Mouse (Mus musculus) embryonic facial prominence, embryonic 12.5 days (tissue): Measurements from ENCODE around the gene Kif6. TPM values are rescaled to one million over a fixed set of nuclear protein-coding genes. Genes with fewer than 3 reads are reported as not detected.

Experiments used
- ATAC-seq: fragments of 200-750 bp; cut with Nextera tagmentation; 2 replicates; pipeline ENCODE4 v1.8.0; 2017; ENCODE audit not compliant: insufficient number of reproducible peaks, insufficient read depth, low FRiP score, low TSS enrichment
- H3K27ac ChIP-seq: fragments of 300-500 bp; sonication (generic); 2 replicates; pipeline ENCODE4 v1.5.1; 2016; ENCODE audit warnings: mild to moderate bottlenecking
- H3K27me3 ChIP-seq: fragments of 300-500 bp; sonication (generic); 2 replicates; pipeline ENCODE4 v1.6.1; 2016; ENCODE audit warnings: mild to moderate bottlenecking, moderate library complexity
- H3K36me3 ChIP-seq: fragments of 300-500 bp; sonication (generic); 2 replicates; pipeline ENCODE4 v1.6.1; 2016; ENCODE audit warnings: mild to moderate bottlenecking
- H3K4me1 ChIP-seq: fragments of 300-500 bp; sonication (generic); 2 replicates; pipeline ENCODE4 v1.6.1; 2016
- H3K4me2 ChIP-seq: fragments of 300-500 bp; sonication (generic); replicated peaks from 2 replicates; pipeline ENCODE4 v1.6.1; 2016; ENCODE audit warnings: mild to moderate bottlenecking, moderate library complexity
- H3K4me3 ChIP-seq: fragments of 300-500 bp; sonication (generic); 2 replicates; pipeline ENCODE4 v1.5.1; 2016; ENCODE audit warnings: mild to moderate bottlenecking
- H3K9ac ChIP-seq: fragments of 300-500 bp; sonication (generic); 2 replicates; pipeline ENCODE4 v1.6.1; 2016; ENCODE audit warnings: mild to moderate bottlenecking, moderate library complexity
- H3K9me3 ChIP-seq: fragments of 300-500 bp; sonication (generic); 2 replicates; pipeline ENCODE4 v1.6.1; 2016; ENCODE audit warnings: mild to moderate bottlenecking, moderate library complexity
- WGBS: fragments of 180-500 bp; shearing (Covaris S2); methylation state at CpG from one replicate; pipeline ENCODE4 v1.1.7; 2016; 5-methylcytosine and 5-hydroxymethylcytosine counted together
- polyA plus RNA-seq: library from polyadenylated mRNA; unstranded; fragments of >200 nt; fragmentation: Nextera tagmentation; extraction: Ambion mirVana; gene quantifications from 2 replicates; pipeline ENCODE4 v1.2.1, GENCODE M21; 2016

Gene Kif6
- polyA plus RNA-seq, 1 experiment from 2014 or later = 2.9 TPM

GRCm38 (mm10) chr17:49710101-49710630, 95.2 kb downstream of the Kif6 start:
- H3K4me3 ChIP-seq = no peak overlapping the region
- H3K27ac ChIP-seq = no peak overlapping the region
- ATAC-seq = no peak
- no peaks in the 10 kb centered on the region for H3K27me3 ChIP-seq
- WGBS = 65% methylated on average over 5 of the region's 5 CpGs
- H3K4me1 ChIP-seq = no peaks in the 10 kb centered on the region
- H3K36me3 ChIP-seq = no peaks in the 10 kb centered on the region
- no peak overlapping the region for H3K9ac ChIP-seq
- no peaks in the 10 kb centered on the region for H3K9me3 ChIP-seq
- H3K4me2 ChIP-seq = no peak overlapping the region

GRCm38 (mm10) chr17:49726206-49726605, 111.3 kb downstream of the Kif6 start:
- no peaks in the 10 kb centered on the region for H3K4me1 ChIP-seq
- ATAC-seq = no peak
- no peak overlapping the region for H3K9ac ChIP-seq
- H3K27me3 ChIP-seq = no peaks in the 10 kb centered on the region
- no peak overlapping the region for H3K27ac ChIP-seq
- H3K4me2 ChIP-seq = no peak overlapping the region
- no peak overlapping the region for H3K4me3 ChIP-seq
- no peaks in the 10 kb centered on the region for H3K9me3 ChIP-seq
- H3K36me3 ChIP-seq = no peaks in the 10 kb centered on the region
- 92% methylated on average over 2 of the region's 2 CpGs for WGBS

GRCm38 (mm10) chr17:49726976-49727375, 112.0 kb downstream of the Kif6 start:
- no peak overlapping the region for H3K4me2 ChIP-seq
- no peak for ATAC-seq
- H3K9me3 ChIP-seq = no peaks in the 10 kb centered on the region
- no peak overlapping the region for H3K4me3 ChIP-seq
- H3K27me3 ChIP-seq = no peaks in the 10 kb centered on the region
- no peaks in the 10 kb centered on the region for H3K4me1 ChIP-seq
- no peaks in the 10 kb centered on the region for H3K36me3 ChIP-seq
- no peak overlapping the region for H3K9ac ChIP-seq
- H3K27ac ChIP-seq = no peak overlapping the region
- 88% methylated on average over 4 of the region's 4 CpGs for WGBS

- H3K9me3 ChIP-seq = no peaks in the 10 kb centered on the region
- H3K36me3 ChIP-seq = no peaks in the 10 kb centered on the region
- H3K27ac ChIP-seq = no peak overlapping the region
- 84% methylated on average over 5 of the region's 5 CpGs for WGBS
- H3K4me3 ChIP-seq = no peak overlapping the region
- H3K4me2 ChIP-seq = no peak overlapping the region
- no peak for ATAC-seq
- no peaks in the 10 kb centered on the region for H3K4me1 ChIP-seq
- no peak overlapping the region for H3K9ac ChIP-seq
- no peaks in the 10 kb centered on the region for H3K27me3 ChIP-seq
Measured at GRCm38 (mm10) chr17:49727428-49728045, 112.6 kb downstream of the Kif6 start.

GRCm38 (mm10) chr17:49729856-49730255, 114.9 kb downstream of the Kif6 start:
- H3K4me3 ChIP-seq = no peak overlapping the region
- no peak overlapping the region for H3K27ac ChIP-seq
- H3K4me2 ChIP-seq = no peak overlapping the region
- no peaks in the 10 kb centered on the region for H3K9me3 ChIP-seq
- no peak overlapping the region for H3K9ac ChIP-seq
- no peaks in the 10 kb centered on the region for H3K4me1 ChIP-seq
- 87% methylated on average over 1 of the region's 1 CpGs for WGBS
- H3K36me3 ChIP-seq = no peaks in the 10 kb centered on the region
- no peak for ATAC-seq
- H3K27me3 ChIP-seq = no peaks in the 10 kb centered on the region

- Histone ChIP-seq H3K9me3 (no peaks in the 10 kb centered on the region), H3K4me2 (no peak overlapping the region), H3K36me3 (no peaks in the 10 kb centered on the region), H3K27ac (no peak overlapping the region), H3K4me1 (no peaks in the 10 kb centered on the region), H3K4me3 (no peak overlapping the region), H3K27me3 (no peaks in the 10 kb centered on the region), H3K9ac (no peak overlapping the region)
- no peak for ATAC-seq
- 93% methylated on average over 8 of the region's 8 CpGs for WGBS
Measured at GRCm38 (mm10) chr17:49732706-49733105, 117.8 kb downstream of the Kif6 start.

- 79% methylated on average over 6 of the region's 6 CpGs for WGBS
- Histone ChIP-seq H3K4me3 (no peak overlapping the region), H3K27me3 (no peaks in the 10 kb centered on the region)
Measured at GRCm38 (mm10) chr17:49734079-49734478, 119.1 kb downstream of the Kif6 start.

GRCm38 (mm10) chr17:49734776-49735175, 119.8 kb downstream of the Kif6 start:
- Histone ChIP-seq H3K9ac (no peak overlapping the region), H3K4me3 (no peak overlapping the region), H3K27ac (no peak overlapping the region), H3K4me1 (no peaks in the 10 kb centered on the region), H3K27me3 (no peaks in the 10 kb centered on the region), H3K9me3 (no peaks in the 10 kb centered on the region), H3K4me2 (no peak overlapping the region), H3K36me3 (no peaks in the 10 kb centered on the region)
- WGBS = 79% methylated on average over 2 of the region's 2 CpGs
- no peak for ATAC-seq

More at GRCm38 (mm10) chr17:49734079-49734478, 119.1 kb downstream of the Kif6 start:
- no peak for ATAC-seq
- Histone ChIP-seq H3K9ac (no peak overlapping the region), H3K36me3 (no peaks in the 10 kb centered on the region), H3K9me3 (no peaks in the 10 kb centered on the region), H3K27ac (no peak overlapping the region), H3K4me2 (no peak overlapping the region), H3K4me1 (no peaks in the 10 kb centered on the region)

- Histone ChIP-seq H3K4me1 (no peaks in the 10 kb centered on the region), H3K27ac (no peak overlapping the region), H3K9me3 (no peaks in the 10 kb centered on the region), H3K4me2 (no peak overlapping the region), H3K27me3 (no peaks in the 10 kb centered on the region), H3K36me3 (no peaks in the 10 kb centered on the region), H3K4me3 (no peak overlapping the region), H3K9ac (no peak overlapping the region)
- ATAC-seq = no peak
- WGBS = 71% methylated on average over 3 of the region's 3 CpGs
Measured at GRCm38 (mm10) chr17:49736364-49736763, 121.4 kb downstream of the Kif6 start.

GRCm38 (mm10) chr17:49737217-49737774, 122.4 kb downstream of the Kif6 start:
- ATAC-seq = no peak
- Histone ChIP-seq H3K36me3 (no peaks in the 10 kb centered on the region), H3K9ac (no peak overlapping the region), H3K27me3 (no peaks in the 10 kb centered on the region), H3K4me1 (no peaks in the 10 kb centered on the region), H3K4me2 (no peak overlapping the region), H3K9me3 (no peaks in the 10 kb centered on the region), H3K27ac (no peak overlapping the region), H3K4me3 (no peak overlapping the region)
- 94% methylated on average over 6 of the region's 6 CpGs for WGBS

- Histone ChIP-seq H3K4me3 (no peak overlapping the region), H3K9me3 (no peaks in the 10 kb centered on the region), H3K9ac (no peak overlapping the region), H3K36me3 (no peaks in the 10 kb centered on the region), H3K4me1 (no peaks in the 10 kb centered on the region), H3K27me3 (no peaks in the 10 kb centered on the region), H3K27ac (no peak overlapping the region), H3K4me2 (no peak overlapping the region)
- no peak for ATAC-seq
- WGBS = 83% methylated on average over 11 of the region's 11 CpGs
Measured at GRCm38 (mm10) chr17:49738351-49738750, 123.4 kb downstream of the Kif6 start.

GRCm38 (mm10) chr17:49739896-49740679, 125.2 kb downstream of the Kif6 start:
- Histone ChIP-seq H3K9ac (no peak overlapping the region), H3K27me3 (no peaks in the 10 kb centered on the region), H3K9me3 (no peaks in the 10 kb centered on the region), H3K4me2 (no peak overlapping the region), H3K4me3 (no peak overlapping the region), H3K27ac (no peak overlapping the region), H3K4me1 (0 out of 2 replicates have a peak, but pooled peaks cover 6% of the 10 kb centered on the region), H3K36me3 (no peaks in the 10 kb centered on the region)
- WGBS = 79% methylated on average over 9 of the region's 9 CpGs
- no peak for ATAC-seq
